Mouse (Mus musculus): ENCODE results near the gene Gm13275. TPM values are rescaled to one million over a fixed set of nuclear protein-coding genes. Genes with fewer than 3 reads are reported as not detected.

Gm13275 gene
- total RNA-seq, 1 experiment from 2014 or later, result not detected

Other genes starting within 250 kb of the Gm13275 start
- not detected in 3 replicates for gene Ifna15, start 236.2 kb upstream of the Gm13275 start, total RNA-seq (2017)
- gene Ifna14, start 222.7 kb upstream of the Gm13275 start, total RNA-seq (2017), result not detected in 3 replicates
- gene Ifna9, start 202.1 kb upstream of the Gm13275 start, total RNA-seq (2017), result not detected in 3 replicates
- not detected in 3 replicates for gene Ifna12, start 191.1 kb upstream of the Gm13275 start, total RNA-seq (2017)
- gene C87499, start 160.1 kb upstream of the Gm13275 start, total RNA-seq (2017), result not detected in 3 replicates
- not detected in 3 replicates for gene Ifna13, start 150.0 kb upstream of the Gm13275 start, total RNA-seq (2017)
- not detected in 3 replicates for gene Ifna16, start 117.6 kb upstream of the Gm13275 start, total RNA-seq (2017)
- not detected in 3 replicates for gene Ifna2, start 110.6 kb upstream of the Gm13275 start, total RNA-seq (2017)
- 0.43 TPM in 1 of 3 replicates, not detected in the others for gene Ifnab, start 103.1 kb upstream of the Gm13275 start, total RNA-seq (2017)
- gene Gm26566, start 72.7 kb upstream of the Gm13275 start, total RNA-seq (2017), result 0.49 to 2.0 TPM in 2 of 3 replicates, not detected in the other
- 43.5 to 56.6 TPM (median 49.0 TPM) in 3 replicates for gene Klhl9, start 72.0 kb upstream of the Gm13275 start, total RNA-seq (2017)
- gene Gm13271, start 39.6 kb upstream of the Gm13275 start, total RNA-seq (2017), result not detected in 3 replicates
- not detected in 3 replicates for gene Gm13283, start 34.4 kb upstream of the Gm13275 start, total RNA-seq (2017)
- gene Gm13290, start 20.7 kb upstream of the Gm13275 start, total RNA-seq (2017), result not detected in 3 replicates
- gene Gm13289, start 17.6 kb upstream of the Gm13275 start, total RNA-seq (2017), result not detected in 3 replicates
- gene Gm13272, start 14.6 kb upstream of the Gm13275 start, total RNA-seq (2017), result not detected in 3 replicates
- not detected in 3 replicates for gene Ifnz, start 12.4 kb upstream of the Gm13275 start, total RNA-seq (2017)
- gene Gm13276, start 8.8 kb upstream of the Gm13275 start, total RNA-seq (2017), result not detected in 3 replicates
- not detected in 3 replicates for gene Gm13277, start 5.9 kb upstream of the Gm13275 start, total RNA-seq (2017)
- gene Gm13278, start 2.9 kb upstream of the Gm13275 start, total RNA-seq (2017), result not detected in 3 replicates
- gene Gm13279, start 2.9 kb downstream of the Gm13275 start, total RNA-seq (2017), result not detected in 3 replicates
- gene Gm13285, start 5.2 kb downstream of the Gm13275 start, total RNA-seq (2017), result not detected in 3 replicates
- not detected in 3 replicates for gene Gm13287, start 8.8 kb downstream of the Gm13275 start, total RNA-seq (2017)
- 0.29 TPM in 1 of 3 replicates, not detected in the others for gene Gm13288, start 11.0 kb downstream of the Gm13275 start, total RNA-seq (2017)
- not detected in 3 replicates for gene Ifna7, start 21.7 kb downstream of the Gm13275 start, total RNA-seq (2017)
- gene Ifna11, start 25.5 kb downstream of the Gm13275 start, total RNA-seq (2017), result not detected in 3 replicates
- not detected in 3 replicates for gene Ifna6, start 32.9 kb downstream of the Gm13275 start, total RNA-seq (2017)
- not detected in 3 replicates for gene Ifna5, start 41.0 kb downstream of the Gm13275 start, total RNA-seq (2017)
- not detected in 3 replicates for gene Ifna4, start 47.4 kb downstream of the Gm13275 start, total RNA-seq (2017)
- gene Ifna1, start 55.6 kb downstream of the Gm13275 start, total RNA-seq (2017), result not detected in 3 replicates
- gene Ifne, start 85.7 kb downstream of the Gm13275 start, total RNA-seq (2017), result not detected in 3 replicates